ENCODE assay signal across 10 mouse cellular contexts in the genomic region with DNA sequence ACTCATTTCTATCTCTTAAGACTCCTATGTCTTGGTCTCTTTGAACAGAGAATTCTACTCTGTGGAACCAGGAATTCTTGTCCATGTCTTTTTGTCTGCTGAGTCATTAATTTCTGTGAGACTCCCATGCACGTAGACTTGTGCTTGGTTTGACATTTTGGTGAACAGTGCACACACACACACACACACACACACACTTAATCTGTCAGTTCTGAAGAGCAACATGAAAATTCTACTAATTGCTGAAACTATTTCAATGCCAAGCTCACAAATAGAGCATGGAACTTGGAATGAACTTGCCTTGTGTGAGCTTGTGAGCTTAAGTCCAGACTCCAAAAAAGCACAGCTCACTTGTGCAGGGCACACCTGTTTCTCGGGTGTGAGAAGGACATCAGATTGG.
"Had no signal": no experiment of that assay in that cellular context is flagged by ENCODE, and none has a peak within 500 bp of the region (broad histone marks: within the 10 kb centered on the region; RNA-seq: fewer than 3 reads in every experiment).

No protein-coding gene starts in this region.

- DNase-seq: right cerebral cortex, postnatal 14 days; right cerebral cortex, postnatal 25 days; right cerebral cortex, postnatal 4 days; spleen, adult 18-20 months; thymus, adult 18-20 months; thymus, adult 2 months; thymus, postnatal 14 days; thymus, postnatal 25 days; thymus, postnatal 36 days; thymus, postnatal 4 days had no signal
